Mouse (Mus musculus) thymus, adult 2 months (tissue): Measurements from ENCODE around the gene Sytl3. TPM values are rescaled to one million over a fixed set of nuclear protein-coding genes. Genes with fewer than 3 reads are reported as not detected.

Experiments
- DNase-seq: peaks from one replicate; pipeline ENCODE4 v3.0.0; 2021
- H3K27ac ChIP-seq: fragments of 200-500 bp; 2 replicates; pipeline ENCODE4 v1.5.1; 2012; ENCODE audit warnings: low read length, control low read depth; ENCODE audit not compliant: control insufficient read depth, insufficient read depth
- H3K27me3 ChIP-seq: fragments of 200-500 bp; 2 replicates; pipeline ENCODE4 v1.6.1; 2012; ENCODE audit warnings: mild to moderate bottlenecking, low read length, moderate library complexity, mixed read lengths; ENCODE audit not compliant: control insufficient read depth, insufficient read depth
- H3K36me3 ChIP-seq: fragments of 200-500 bp; 2 replicates; pipeline ENCODE4 v1.6.1; 2012; ENCODE audit warnings: mild to moderate bottlenecking, low read length, moderate library complexity; ENCODE audit not compliant: control insufficient read depth, insufficient read depth
- H3K4me1 ChIP-seq: fragments of 200-500 bp; replicated peaks from 2 replicates; pipeline ENCODE4 v1.6.1; 2012; ENCODE audit warnings: low read length; ENCODE audit not compliant: control insufficient read depth, insufficient read depth
- H3K4me3 ChIP-seq: fragments of 200-500 bp; 2 replicates; pipeline ENCODE4 v1.5.1; 2012; ENCODE audit warnings: mild to moderate bottlenecking, low read length, control low read depth, moderate library complexity; ENCODE audit not compliant: control insufficient read depth, insufficient read depth
- CTCF ChIP-seq: fragments of 200-500 bp; IDR thresholded peaks from 2 replicates; pipeline ENCODE4 v1.5.1; 2012; ENCODE audit warnings: mild to moderate bottlenecking, control low read depth, low read length, moderate library complexity, borderline replicate concordance; ENCODE audit not compliant: control insufficient read depth, poor library complexity, insufficient read depth; ENCODE audit errors: extremely low read depth
- POLR2A ChIP-seq: fragments of 200-500 bp; IDR thresholded peaks from 2 replicates; pipeline ENCODE4 v1.6.1; 2012; ENCODE audit warnings: mild to moderate bottlenecking, low read length, control low read depth, moderate library complexity; ENCODE audit not compliant: control insufficient read depth, poor library complexity, insufficient read depth; ENCODE audit errors: extremely low read depth
- WGBS: fragments of 180-500 bp; shearing (Covaris S2); methylation state at CpG from one replicate; pipeline ENCODE4 v1.1.7; 2018; 5-methylcytosine and 5-hydroxymethylcytosine counted together
- polyA plus RNA-seq: library from polyadenylated mRNA; depleted of rRNA; stranded (reverse); fragments of >200 nt; gene quantifications from 2 replicates; pipeline ENCODE4 v1.2.3, GENCODE M21; 2012

The Sytl3 gene
- polyA plus RNA-seq, 1 experiment = 40.1 TPM

GRCm38 (mm10) chr17:6772490-6772773 is 113.5 kb downstream of the Sytl3 start:
- TF ChIP-seq POLR2A = no peak
- no peak overlapping the region for H3K27ac ChIP-seq
- H3K4me3 ChIP-seq = no peak overlapping the region
- H3K36me3 ChIP-seq = peaks cover 20% of the 10 kb centered on the region; the same call in 1 of the 2 replicates
- no peak for DNase-seq
- 77% methylated on average over 5 of the region's 5 CpGs for WGBS
- no peaks in the 10 kb centered on the region for H3K27me3 ChIP-seq
- peaks cover 64% of the 10 kb centered on the region for H3K4me1 ChIP-seq

- TF ChIP-seq POLR2A = no peak
- no peak for TF ChIP-seq CTCF
- H3K4me1 ChIP-seq = peaks cover 66% of the 10 kb centered on the region
- H3K36me3 ChIP-seq = peaks cover 20% of the 10 kb centered on the region; the same call in 1 of the 2 replicates
- H3K4me3 ChIP-seq = no peak overlapping the region
- H3K27me3 ChIP-seq = no peaks in the 10 kb centered on the region
- peak; percentile 33 for DNase-seq
- 48% methylated on average over 14 of the region's 14 CpGs for WGBS
- peak overlapping the region; percentile 51 for H3K27ac ChIP-seq
Measured at GRCm38 (mm10) chr17:6773249-6773966, 114.5 kb downstream of the Sytl3 start.

- Histone ChIP-seq H3K4me3 (no peak overlapping the region), H3K27ac (peak overlapping the region; percentile 55; the same call in 1 of the 2 replicates), H3K27me3 (no peaks in the 10 kb centered on the region), H3K4me1 (peaks cover 69% of the 10 kb centered on the region), H3K36me3 (peaks cover 17% of the 10 kb centered on the region; the same call in 1 of the 2 replicates)
- no peak for DNase-seq
- TF ChIP-seq CTCF (no peak), POLR2A (no peak)
- WGBS = 62% methylated on average over 9 of the region's 9 CpGs
Measured at GRCm38 (mm10) chr17:6775221-6775620, 116.3 kb downstream of the Sytl3 start.

GRCm38 (mm10) chr17:6775671-6776070 is 116.8 kb downstream of the Sytl3 start:
- peaks cover 68% of the 10 kb centered on the region for H3K4me1 ChIP-seq
- peaks cover 17% of the 10 kb centered on the region; the same call in 1 of the 2 replicates for H3K36me3 ChIP-seq
- 64% methylated on average over 4 of the region's 4 CpGs for WGBS
- no peak overlapping the region for H3K27ac ChIP-seq
- H3K27me3 ChIP-seq = no peaks in the 10 kb centered on the region
- no peak overlapping the region for H3K4me3 ChIP-seq
- no peak for TF ChIP-seq CTCF
- no peak for TF ChIP-seq POLR2A
- DNase-seq = no peak

GRCm38 (mm10) chr17:6776123-6776522 is 117.2 kb downstream of the Sytl3 start:
- TF ChIP-seq POLR2A (no peak), CTCF (no peak)
- 95% methylated on average over 6 of the region's 6 CpGs for WGBS

GRCm38 (mm10) chr17:6776576-6776975 is 117.7 kb downstream of the Sytl3 start:
- H3K4me3 ChIP-seq = no peak overlapping the region
- no peaks in the 10 kb centered on the region for H3K27me3 ChIP-seq
- peaks cover 17% of the 10 kb centered on the region; the same call in 1 of the 2 replicates for H3K36me3 ChIP-seq
- 71% methylated on average over 5 of the region's 5 CpGs for WGBS
- H3K4me1 ChIP-seq = peaks cover 60% of the 10 kb centered on the region
- DNase-seq = no peak
- H3K27ac ChIP-seq = peak overlapping the region; percentile 83
- TF ChIP-seq CTCF = no peak
- TF ChIP-seq POLR2A = no peak

More at GRCm38 (mm10) chr17:6776123-6776522, 117.2 kb downstream of the Sytl3 start:
- Histone ChIP-seq H3K4me1 (peaks cover 65% of the 10 kb centered on the region), H3K4me3 (no peak overlapping the region), H3K27ac (peak overlapping the region; percentile 36; the same call in 1 of the 2 replicates), H3K27me3 (no peaks in the 10 kb centered on the region), H3K36me3 (peaks cover 17% of the 10 kb centered on the region; the same call in 1 of the 2 replicates)
- DNase-seq = no peak

GRCm38 (mm10) chr17:6777061-6777460 is 118.2 kb downstream of the Sytl3 start:
- peak overlapping the region; percentile 83 for H3K27ac ChIP-seq
- H3K27me3 ChIP-seq = no peaks in the 10 kb centered on the region
- TF ChIP-seq CTCF (no peak), POLR2A (no peak)
- peaks cover 14% of the 10 kb centered on the region; the same call in 1 of the 2 replicates for H3K36me3 ChIP-seq
- no peak for DNase-seq
- 93% methylated on average over 6 of the region's 6 CpGs for WGBS
- H3K4me1 ChIP-seq = peaks cover 55% of the 10 kb centered on the region
- H3K4me3 ChIP-seq = peak overlapping the region; percentile 16; the same call in 1 of the 2 replicates
